Mouse (Mus musculus) ovary, adult 18-20 months (tissue): ENCODE measurements around the gene Pdlim4.
"Not testable (repeated sequence)": the region's sequence is repeated elsewhere in the genome, so short reads cannot be mapped to it uniquely, and the experiment has no call there.

Source experiments
- DNase-seq: peaks from one replicate; pipeline ENCODE4 v3.0.0; 2022; ENCODE audit warnings: low spot score, mixed read lengths

Gene Pdlim4

GRCm38 (mm10) chr11:54017596-54017995 is 51.2 kb downstream of the Pdlim4 start:
- DNase-seq = no peak

GRCm38 (mm10) chr11:54016051-54016450 is 52.8 kb downstream of the Pdlim4 start:
- no peak for DNase-seq

DNA sequence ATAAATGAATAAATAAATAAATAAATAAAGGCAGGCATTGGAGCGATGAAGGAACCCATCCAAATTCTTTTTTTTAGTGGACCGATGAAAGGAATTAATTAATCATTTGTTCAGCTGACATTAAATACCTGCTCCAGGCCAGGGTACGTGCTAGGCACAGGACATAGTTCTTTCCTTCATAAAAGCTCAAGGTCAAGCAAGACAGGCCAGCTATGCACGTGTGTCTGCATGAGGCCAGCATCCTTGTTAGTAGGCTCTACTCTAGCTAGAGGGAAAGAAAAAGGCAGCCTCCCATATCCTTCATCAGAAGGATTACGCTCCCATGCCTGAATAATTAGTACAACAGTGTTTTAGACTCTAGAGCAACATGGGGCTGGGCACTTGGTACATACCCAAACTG is 55.9 kb downstream of the Pdlim4 start:
- DNase-seq = no peak

DNA sequence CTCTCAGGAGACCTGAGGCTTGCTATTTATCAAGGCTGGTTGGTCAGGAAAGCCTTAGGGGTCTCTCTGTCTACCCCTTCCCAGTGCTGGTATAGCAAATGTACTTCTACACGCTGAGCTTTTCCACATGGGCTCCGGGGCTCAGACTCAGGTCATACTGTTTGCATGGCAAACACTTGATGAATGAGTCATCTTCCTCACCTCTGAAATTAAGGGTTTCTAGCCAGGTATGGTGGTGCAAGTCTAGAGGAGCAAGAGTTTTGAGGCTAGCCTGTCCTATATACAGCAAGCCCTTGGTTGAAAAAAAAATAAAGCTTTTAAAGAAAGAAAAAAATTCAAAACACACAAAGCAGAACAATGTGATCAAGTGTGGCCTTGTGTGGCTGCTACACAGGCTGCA is 57.6 kb downstream of the Pdlim4 start:
- no peak for DNase-seq

- DNase-seq = no peak
These were observed 60.3 kb downstream of the Pdlim4 start for GRCm38 (mm10) chr11:54008416-54008920.

DNA sequence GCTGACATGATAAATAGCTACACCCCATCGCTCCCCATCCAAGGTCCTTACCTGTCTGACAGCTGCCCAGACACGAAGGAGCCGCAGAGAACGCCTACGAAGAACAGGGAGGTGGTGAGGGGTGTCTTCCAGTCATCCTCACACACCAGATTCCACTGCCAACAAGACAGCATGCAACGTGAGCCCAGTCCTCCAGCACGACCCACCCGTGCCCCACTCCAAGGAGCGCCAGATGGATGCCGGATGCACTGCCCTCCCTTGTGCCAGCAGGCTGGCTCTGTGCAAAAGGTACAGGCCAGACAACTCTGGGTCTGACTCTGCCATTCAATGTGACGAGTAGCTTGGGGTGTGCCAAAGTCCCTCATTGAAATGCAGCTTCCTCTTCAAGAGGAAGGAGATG is 61.1 kb downstream of the Pdlim4 start:
- DNase-seq = no peak

DNA sequence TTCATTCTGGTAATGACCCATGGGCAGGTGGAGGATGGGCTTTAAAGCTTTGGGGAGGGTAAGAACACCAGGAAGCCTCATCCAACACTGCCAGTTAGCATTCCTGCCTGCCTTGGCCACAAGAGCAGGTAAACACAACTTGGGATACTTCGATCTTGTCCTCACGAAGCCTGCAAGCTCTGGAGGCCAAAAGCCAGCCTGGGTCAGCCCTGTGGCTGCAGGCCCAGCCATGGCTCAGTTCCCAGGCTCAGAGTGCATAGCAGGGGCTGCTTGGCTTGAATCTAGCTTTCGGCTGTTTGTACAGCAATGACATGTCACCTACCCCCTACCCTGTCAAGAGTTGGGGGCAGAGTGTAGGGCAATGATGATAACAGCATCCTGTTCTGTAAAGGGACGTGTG is 61.9 kb downstream of the Pdlim4 start:
- DNase-seq = no peak

DNA sequence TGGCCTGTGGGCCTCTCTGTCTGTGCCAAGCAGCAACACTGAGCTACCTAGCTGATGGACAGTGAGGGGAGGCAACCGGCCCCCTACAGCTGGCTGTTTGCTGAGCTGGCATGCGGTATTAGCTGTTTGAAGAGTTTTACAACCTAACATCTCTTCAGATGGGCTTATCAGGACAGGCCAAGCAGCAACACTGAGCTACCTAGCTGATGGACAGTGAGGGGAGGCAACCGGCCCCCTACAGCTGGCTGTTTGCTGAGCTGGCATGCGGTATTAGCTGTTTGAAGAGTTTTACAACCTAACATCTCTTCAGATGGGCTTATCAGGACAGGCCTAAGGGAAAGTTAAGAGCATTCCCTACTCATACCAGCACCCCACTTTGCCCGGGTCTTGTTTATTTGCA is 62.5 kb downstream of the Pdlim4 start:
- DNase-seq = not testable (repeated sequence)
